In genomic region chr9:52050361-52050760, GRCm38 (mm10) we compare ENCODE assay signal across 11 mouse cellular contexts. TPM values are rescaled to one million over a fixed set of nuclear protein-coding genes. Genes with fewer than 3 reads are reported as not detected.
DNase-seq lines count a peak whose midpoint lies in the region; ATAC-seq and TF ChIP-seq lines count a peak whose summit lies in the region.
"Had no signal": no experiment of that assay in that cellular context is flagged by ENCODE, and none has a peak within 500 bp of the region (broad histone marks: within the 10 kb centered on the region; RNA-seq: fewer than 3 reads in every experiment).

No protein-coding gene starts in this region.

- no peaks in the 10 kb centered on the region for H3K36me3 ChIP-seq in kidney, postnatal 0 days (ENCODE audit: insufficient read depth, low read length)
- H3K36me3 ChIP-seq in embryonic facial prominence, embryonic 15.5 days = no peaks in the 10 kb centered on the region
- H3K36me3 ChIP-seq in intestine, embryonic 14.5 days (ENCODE audit: control insufficient read depth, insufficient read depth, low read length) = no peaks in the 10 kb centered on the region
- no peaks in the 10 kb centered on the region for H3K36me3 ChIP-seq in midbrain, embryonic 16.5 days (ENCODE audit: control insufficient read depth, insufficient read depth, low read length)

- no peak overlapping the region for H3K9ac ChIP-seq in kidney, postnatal 0 days (ENCODE audit: low read depth, low read length)
- H3K9ac ChIP-seq in embryonic facial prominence, embryonic 15.5 days = no peak overlapping the region
- H3K9ac ChIP-seq in intestine, embryonic 14.5 days (ENCODE audit: low read length) = no peak overlapping the region
- no peak overlapping the region for H3K9ac ChIP-seq in midbrain, embryonic 16.5 days (ENCODE audit: low read depth, low read length)

- H3K4me2 ChIP-seq in kidney, postnatal 0 days (ENCODE audit: low read length) = peak overlapping the region; percentile 72
- peak overlapping the region; percentile 59 for H3K4me2 ChIP-seq in embryonic facial prominence, embryonic 15.5 days (replicated peaks)
- peak overlapping the region; percentile 66 for H3K4me2 ChIP-seq in intestine, embryonic 14.5 days (ENCODE audit: low read length)
- H3K4me2 ChIP-seq in midbrain, embryonic 16.5 days (ENCODE audit: low read length) = peak overlapping the region; percentile 67; the same call in 1 of the 2 replicates

- H3K27me3 ChIP-seq in kidney, postnatal 0 days (ENCODE audit: insufficient read depth, low read length) = no peaks in the 10 kb centered on the region
- H3K27me3 ChIP-seq in embryonic facial prominence, embryonic 15.5 days = no peaks in the 10 kb centered on the region
- H3K27me3 ChIP-seq in intestine, embryonic 14.5 days (replicated peaks; ENCODE audit: control insufficient read depth, insufficient read depth, low read length) = peaks cover 9% of the 10 kb centered on the region; the same call in 1 of the 2 replicates
- no peaks in the 10 kb centered on the region for H3K27me3 ChIP-seq in midbrain, embryonic 16.5 days (ENCODE audit: control insufficient read depth, insufficient read depth, low read depth, low read length)
- H3K27me3 ChIP-seq: Patski had no signal

- no peak for ATAC-seq in kidney, postnatal 0 days (replicated peaks; ENCODE audit: low FRiP score, low read depth)
- ATAC-seq in embryonic facial prominence, embryonic 15.5 days (ENCODE audit: insufficient number of reproducible peaks, low FRiP score, low TSS enrichment, low read depth) = no peak
- no peak for ATAC-seq in intestine, embryonic 14.5 days (replicated peaks; ENCODE audit: low FRiP score, low TSS enrichment, low read depth)
- ATAC-seq in midbrain, embryonic 16.5 days = no peak
- ATAC-seq: Patski had no signal

- DNase-seq in kidney, postnatal 0 days (ENCODE audit: low spot score) = peak; percentile 25
- DNase-seq in kidney, postnatal 36 days = no peak
- no peak for DNase-seq in intestine, embryonic 14.5 days (ENCODE audit: low spot score)
- no peak for DNase-seq in ovary, postnatal 36 days (ENCODE audit: low spot score)
- DNase-seq in cerebellum, adult 9-10 months = no peak
- DNase-seq in adrenal gland, postnatal 14 days = no peak
- DNase-seq: cerebellum, adult 11 months; heart, postnatal 14 days had no signal

- H3K4me1 ChIP-seq in kidney, postnatal 0 days (replicated peaks; ENCODE audit: insufficient read depth, low read length) = peaks cover 5% of the 10 kb centered on the region; the same call in 1 of the 2 replicates
- H3K4me1 ChIP-seq in embryonic facial prominence, embryonic 15.5 days = peaks cover 20% of the 10 kb centered on the region
- H3K4me1 ChIP-seq in intestine, embryonic 14.5 days (replicated peaks; ENCODE audit: control insufficient read depth, insufficient read depth, low read length) = peaks cover 17% of the 10 kb centered on the region
- peaks cover 26% of the 10 kb centered on the region for H3K4me1 ChIP-seq in midbrain, embryonic 16.5 days (ENCODE audit: control insufficient read depth, insufficient read depth, low read length)

- H3K4me3 ChIP-seq in kidney, postnatal 0 days (replicated peaks; ENCODE audit: low read depth, low read length) = peak overlapping the region; percentile 98
- H3K4me3 ChIP-seq in embryonic facial prominence, embryonic 15.5 days (replicated peaks) = 0 out of 2 replicates have a peak overlapping the region, but pooled peaks have one; percentile 10
- H3K4me3 ChIP-seq in intestine, embryonic 14.5 days (ENCODE audit: low read depth, low read length) = peak overlapping the region; percentile 87; the same call in 1 of the 2 replicates
- H3K4me3 ChIP-seq in midbrain, embryonic 16.5 days (ENCODE audit: low read depth, low read length) = no peak overlapping the region

- WGBS in kidney, postnatal 0 days = 16% methylated on average over 2 of the region's 2 CpGs
- WGBS in embryonic facial prominence, embryonic 15.5 days = 32% methylated on average over 2 of the region's 2 CpGs
- WGBS in intestine, embryonic 14.5 days = 29% methylated on average over 2 of the region's 2 CpGs
- WGBS in midbrain, embryonic 16.5 days = 37% methylated on average over 2 of the region's 2 CpGs

- no peaks in the 10 kb centered on the region for H3K9me3 ChIP-seq in kidney, postnatal 0 days (replicated peaks; ENCODE audit: low read length)
- H3K9me3 ChIP-seq in embryonic facial prominence, embryonic 15.5 days (replicated peaks) = no peaks in the 10 kb centered on the region
- no peaks in the 10 kb centered on the region for H3K9me3 ChIP-seq in intestine, embryonic 14.5 days (ENCODE audit: control insufficient read depth, low read length)
- no peaks in the 10 kb centered on the region for H3K9me3 ChIP-seq in midbrain, embryonic 16.5 days (replicated peaks; ENCODE audit: control insufficient read depth, low read length, poor library complexity, severe bottlenecking)

- no peak overlapping the region for H3K27ac ChIP-seq in kidney, postnatal 0 days
- no peak overlapping the region for H3K27ac ChIP-seq in embryonic facial prominence, embryonic 15.5 days (replicated peaks)
- no peak overlapping the region for H3K27ac ChIP-seq in intestine, embryonic 14.5 days (ENCODE audit: low read depth)
- H3K27ac ChIP-seq in midbrain, embryonic 16.5 days (ENCODE audit: low read length) = no peak overlapping the region

- TF ChIP-seq CTCF in kidney, postnatal 0 days (IDR thresholded peaks at IDR 0.05; ENCODE audit: low read depth) = no peak

RNA-seq across cellular contexts. Expression of gene Rdx, which starts 3.4 kb away (rescaled TPM):
- polyA plus RNA-seq in kidney, postnatal 0 days (2015; fragmentation: Nextera tagmentation; extraction: Ambion mirVana) = 137 and 143 TPM in 2 replicates
- 105 and 109 TPM in 2 replicates for polyA plus RNA-seq in embryonic facial prominence, embryonic 15.5 days (2015; fragmentation: Nextera tagmentation; extraction: Ambion mirVana)
- polyA plus RNA-seq in intestine, embryonic 14.5 days (2014; fragmentation: Nextera tagmentation; extraction: Ambion mirVana) = 98.6 and 114 TPM in 2 replicates
- polyA plus RNA-seq in midbrain, embryonic 16.5 days (2015; fragmentation: Nextera tagmentation; extraction: Ambion mirVana) = 62.6 and 70.9 TPM in 2 replicates
- total RNA-seq in adrenal gland, postnatal 14 days (2021) = 122 and 131 TPM in 2 replicates
